Mouse (Mus musculus) heart, adult 2 months (tissue): ENCODE results near the gene Eml2. TPM values are rescaled to one million over a fixed set of nuclear protein-coding genes. Genes with fewer than 3 reads are reported as not detected.

Experiments used
- DNase-seq, 2 experiments: peaks; one replicate each; pipeline ENCODE4 v3.0.0; 2021
- H3K27ac ChIP-seq: fragments of 200-600 bp; 2 replicates; pipeline ENCODE4 v1.8.1; 2022
- H3K27me3 ChIP-seq: fragments of 200-500 bp; 2 replicates; pipeline ENCODE4 v1.6.1; 2012; ENCODE audit warnings: mild to moderate bottlenecking, low read length, inconsistent platforms, mixed read lengths; ENCODE audit not compliant: control insufficient read depth, insufficient read depth
- H3K36me3 ChIP-seq: fragments of 200-500 bp; 2 replicates; pipeline ENCODE4 v1.6.1; 2012; ENCODE audit warnings: low read length, inconsistent platforms; ENCODE audit not compliant: control insufficient read depth, insufficient read depth
- H3K4me1 ChIP-seq: fragments of 200-500 bp; 2 replicates; pipeline ENCODE4 v1.6.1; 2011; ENCODE audit warnings: low read length; ENCODE audit not compliant: control insufficient read depth, insufficient read depth
- H3K4me3 ChIP-seq: fragments of 200-600 bp; 2 replicates; pipeline ENCODE4 v1.8.1; 2022
- H3K79me2 ChIP-seq: fragments of 200-500 bp; replicated peaks from 2 replicates; pipeline ENCODE4 v1.6.1; 2012; ENCODE audit warnings: mild to moderate bottlenecking, inconsistent platforms, low read length, moderate library complexity, mixed read lengths; ENCODE audit not compliant: control insufficient read depth, insufficient read depth
- H3K9ac ChIP-seq: fragments of 200-500 bp; 2 replicates; pipeline ENCODE4 v1.6.1; 2012; ENCODE audit warnings: low read depth, mild to moderate bottlenecking, control low read depth, inconsistent platforms, low read length, mixed read lengths
- CTCF ChIP-seq: fragments of 200-600 bp; IDR thresholded peaks from 2 replicates; pipeline ENCODE4 v1.8.1; 2022; ENCODE audit warnings: antibody characterized with exemption, mild to moderate bottlenecking, moderate library complexity
- EP300 ChIP-seq: fragments of 200-500 bp; IDR thresholded peaks from 2 replicates; pipeline ENCODE4 v1.6.1; 2011; ENCODE audit warnings: low read depth, low read length, control low read depth; ENCODE audit not compliant: insufficient read depth
- POLR2A ChIP-seq: fragments of 200-500 bp; IDR thresholded peaks from 2 replicates; pipeline ENCODE4 v1.6.1; 2011; ENCODE audit warnings: mild to moderate bottlenecking, low read depth, low read length, control low read depth; ENCODE audit not compliant: insufficient read depth
- WGBS: fragments of 180-500 bp; shearing (Covaris S2); methylation state at CpG from one replicate; pipeline ENCODE4 v1.1.7; 2018; 5-methylcytosine and 5-hydroxymethylcytosine counted together
- intact Hi-C: fragments of 180-260 bp; cut with DNase I; formaldehyde crosslinking; loops from one replicate; pipeline ENCODE4 v1.15.1; 2025
- polyA plus RNA-seq: library from polyadenylated mRNA; depleted of rRNA; stranded (reverse); fragments of >200 nt; gene quantifications from 2 replicates; pipeline ENCODE4 v1.2.3, GENCODE M21; 2012
- total RNA-seq, 2 experiments: library from RNA; stranded (reverse); gene quantifications; 2 replicates each; pipeline ENCODE4 v1.2.3; 2021

The Eml2 gene
- total and polyA plus RNA-seq, 3 experiments, result 35.6 to 38.8 (median 38.7) TPM

DNA sequence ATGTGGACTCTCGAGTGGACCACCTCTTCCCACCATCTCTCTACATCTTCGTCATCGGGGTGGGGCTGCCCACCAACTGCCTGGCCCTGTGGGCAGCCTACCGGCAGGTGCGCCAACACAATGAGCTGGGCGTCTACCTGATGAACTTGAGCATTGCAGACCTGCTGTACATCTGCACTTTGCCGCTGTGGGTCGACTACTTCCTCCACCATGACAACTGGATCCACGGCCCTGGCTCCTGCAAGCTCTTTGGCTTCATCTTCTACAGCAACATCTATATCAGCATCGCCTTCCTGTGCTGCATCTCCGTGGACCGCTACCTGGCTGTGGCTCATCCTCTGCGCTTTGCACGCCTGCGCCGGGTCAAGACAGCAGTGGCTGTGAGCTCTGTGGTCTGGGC is 46.0 kb downstream of the Eml2 start:
- TF ChIP-seq EP300, result no peak
- TF ChIP-seq CTCF, result no peak
- no peak for TF ChIP-seq POLR2A
- no peaks in the 10 kb centered on the region; the same call in none of the 2 replicates for H3K79me2 ChIP-seq
- intact Hi-C loops, result no loop called here
- no peaks in the 10 kb centered on the region for H3K27me3 ChIP-seq
- no peak overlapping the region for H3K9ac ChIP-seq
- H3K4me3 ChIP-seq, result no peak overlapping the region
- H3K27ac ChIP-seq, result no peak overlapping the region
- peaks cover 3% of the 10 kb centered on the region; the same call in 1 of the 2 replicates for H3K36me3 ChIP-seq
- WGBS, result 90% methylated on average over 16 of the region's 16 CpGs
- DNase-seq, result no peak
- H3K4me1 ChIP-seq, result peaks cover 10% of the 10 kb centered on the region

DNA sequence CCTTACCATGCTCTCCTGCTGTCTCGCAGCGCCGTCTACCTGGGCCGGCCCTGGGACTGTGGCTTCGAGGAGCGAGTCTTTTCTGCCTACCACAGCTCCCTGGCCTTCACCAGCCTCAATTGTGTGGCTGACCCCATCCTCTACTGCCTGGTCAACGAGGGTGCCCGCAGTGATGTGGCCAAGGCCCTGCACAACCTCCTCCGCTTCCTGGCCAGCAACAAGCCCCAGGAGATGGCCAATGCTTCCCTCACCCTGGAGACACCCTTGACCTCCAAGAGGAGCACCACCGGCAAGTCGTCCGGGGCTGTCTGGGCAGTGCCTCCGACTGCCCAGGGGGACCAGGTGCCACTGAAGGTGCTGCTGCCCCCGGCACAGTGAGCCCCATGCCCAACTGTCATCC is 46.7 kb downstream of the Eml2 start:
- intact Hi-C loops, result no loop called here
- Histone ChIP-seq H3K36me3 (no peaks in the 10 kb centered on the region; the same call in 1 of the 2 replicates), H3K27me3 (no peaks in the 10 kb centered on the region), H3K4me3 (no peak overlapping the region), H3K9ac (no peak overlapping the region), H3K79me2 (no peaks in the 10 kb centered on the region; the same call in none of the 2 replicates), H3K4me1 (peaks cover 9% of the 10 kb centered on the region), H3K27ac (no peak overlapping the region)
- TF ChIP-seq POLR2A (no peak), EP300 (no peak), CTCF (no peak)
- no peak for DNase-seq
- 81% methylated on average over 14 of the region's 14 CpGs for WGBS

DNA sequence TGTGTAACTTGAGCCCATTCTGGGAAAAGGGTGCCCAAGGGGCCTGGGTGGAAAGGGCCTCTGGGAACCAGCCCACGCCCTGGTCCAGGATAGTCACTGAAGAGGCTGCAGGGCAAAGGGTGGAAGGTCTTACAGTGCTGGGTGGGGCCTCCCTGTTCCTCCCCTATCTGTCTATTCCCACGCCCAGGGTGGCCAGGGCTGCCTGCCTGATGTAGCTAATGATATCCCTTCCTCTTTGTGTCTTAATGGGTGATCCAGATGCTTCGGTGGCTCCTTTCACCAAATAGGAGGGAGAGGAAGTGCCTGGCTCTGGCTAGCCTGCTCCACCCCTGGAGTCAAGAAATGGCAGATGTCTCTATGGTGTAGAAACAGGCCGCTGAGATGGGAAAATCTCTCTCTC is 48.7 kb downstream of the Eml2 start:
- Histone ChIP-seq H3K27ac (peak overlapping the region; percentile 54), H3K36me3 (no peaks in the 10 kb centered on the region; the same call in 1 of the 2 replicates), H3K9ac (no peak overlapping the region), H3K79me2 (no peaks in the 10 kb centered on the region; the same call in none of the 2 replicates), H3K4me1 (peaks cover 7% of the 10 kb centered on the region; the same call in 1 of the 2 replicates), H3K27me3 (no peaks in the 10 kb centered on the region), H3K4me3 (no peak overlapping the region)
- intact Hi-C loops, result loop anchor here (1.0 to 5.0 kb wide), 3 partner anchors 11 to 137 kb away; partner anchors contain the start of gene Ercc1
- 65% methylated on average over 4 of the region's 4 CpGs for WGBS
- no peak for TF ChIP-seq POLR2A
- TF ChIP-seq CTCF, result no peak
- TF ChIP-seq EP300, result 0 out of 2 replicates have a peak, but pooled peaks have one; percentile 54
- DNase-seq, result peak; percentile 35 to 41

DNA sequence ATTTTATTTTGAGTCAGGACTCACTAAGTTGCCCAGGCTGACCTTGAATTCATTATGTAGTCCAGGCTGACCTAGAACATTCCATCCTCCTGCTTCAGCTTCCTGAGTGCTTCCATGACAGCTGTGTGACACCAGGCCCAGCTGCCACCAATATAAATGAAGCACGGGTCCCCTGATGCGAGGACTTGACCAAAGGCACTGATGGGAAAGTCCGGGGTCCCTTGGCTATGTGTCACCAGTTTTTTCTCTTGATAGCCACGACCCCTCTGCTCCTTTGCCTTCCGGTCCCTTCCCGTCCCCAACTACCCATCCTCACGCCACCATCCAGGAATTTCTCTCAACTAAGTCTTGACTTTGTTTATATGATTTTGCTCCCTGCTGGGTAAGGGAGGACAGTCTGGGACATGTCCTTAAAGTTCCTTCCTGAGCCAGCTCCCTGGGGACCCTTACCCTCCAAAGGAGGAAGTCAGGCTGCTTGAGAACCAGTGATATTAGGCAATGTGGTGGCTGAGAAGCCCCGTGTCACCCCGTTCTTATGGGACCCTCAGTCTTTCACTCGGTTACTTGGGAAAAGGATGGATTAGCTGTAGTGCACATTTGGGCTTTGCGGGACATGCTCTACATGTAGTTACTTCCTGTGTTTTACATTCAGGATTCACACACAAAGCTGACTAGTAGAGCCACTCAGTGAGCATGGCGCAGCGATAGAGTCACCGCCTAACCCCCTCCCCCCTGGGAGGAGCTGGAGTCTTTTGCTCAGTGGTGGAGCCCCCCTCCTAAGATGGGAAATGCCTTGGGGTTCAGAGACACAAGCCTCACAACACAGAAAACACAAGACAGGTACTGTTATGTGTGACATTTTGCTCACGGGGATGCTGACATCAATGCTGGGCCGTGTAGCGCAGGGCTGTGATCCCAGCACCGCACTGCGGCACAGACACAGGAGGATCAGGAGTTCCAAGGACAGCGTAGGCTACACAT is 50.9 kb downstream of the Eml2 start:
- peak; percentile 45 to 60 for DNase-seq
- Histone ChIP-seq H3K4me1 (peaks cover 8% of the 10 kb centered on the region; the same call in 1 of the 2 replicates), H3K4me3 (peak overlapping the region; percentile 71), H3K79me2 (no peaks in the 10 kb centered on the region; the same call in 1 of the 2 replicates), H3K36me3 (no peaks in the 10 kb centered on the region; the same call in 1 of the 2 replicates), H3K27ac (peak overlapping the region; percentile 100), H3K27me3 (no peaks in the 10 kb centered on the region), H3K9ac (peak overlapping the region; percentile 82)
- WGBS, result 9% methylated on average over 20 of the region's 20 CpGs
- intact Hi-C loops, result loop anchor here (5.0 kb wide), 2 partner anchors 115 to 135 kb away; partner anchors contain the start of gene Ercc1
- TF ChIP-seq EP300 (0 out of 2 replicates have a peak, but pooled peaks have one; percentile 27), POLR2A (no peak)

DNA sequence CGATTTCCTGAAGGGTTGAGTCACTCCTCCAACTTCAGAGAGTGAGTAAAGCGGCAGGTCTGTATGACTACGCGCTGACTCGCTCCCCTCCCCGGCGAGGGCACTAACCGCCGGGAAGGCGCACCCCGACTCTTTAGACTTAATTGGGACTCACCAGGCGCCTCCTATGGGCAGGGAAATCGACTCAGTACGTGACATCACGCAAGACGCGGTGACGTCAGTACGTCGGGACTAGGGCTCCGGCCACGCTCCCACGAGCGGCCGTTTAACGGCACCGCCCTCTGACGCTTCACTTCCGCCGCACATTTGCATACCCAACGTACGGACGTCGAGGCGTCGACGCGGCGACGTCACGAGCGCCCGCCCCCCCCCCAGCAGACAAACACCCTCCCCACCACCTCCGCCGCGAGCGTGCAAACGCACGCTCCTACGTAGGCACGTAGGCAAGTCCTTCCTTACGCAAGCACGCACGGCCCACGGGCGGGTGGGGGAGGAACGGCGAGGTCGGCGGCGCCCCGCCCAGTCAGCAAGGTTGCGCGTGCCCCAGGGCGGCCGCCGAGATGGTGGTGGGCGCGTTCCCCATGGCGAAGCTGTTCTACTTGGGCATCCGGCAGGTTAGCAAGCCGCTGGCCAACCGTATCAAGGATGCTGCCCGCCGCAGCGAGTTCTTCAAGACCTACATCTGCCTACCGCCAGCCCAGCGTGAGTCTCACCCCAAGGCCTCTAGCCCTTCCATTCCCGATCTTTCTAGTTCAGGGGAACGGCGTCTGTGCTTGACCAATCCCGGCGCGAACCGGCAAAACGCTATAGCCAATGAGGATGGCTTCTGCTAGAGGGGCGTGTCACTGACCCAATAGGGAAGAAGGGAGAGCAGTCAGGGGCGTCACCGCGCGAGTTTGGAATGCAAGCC is 51.9 kb downstream of the Eml2 start, which contains the start of gene Opa3:
Gene Opa3, plus strand, starts transcription at position 452 of the 910 bp plus-strand sequence.
- no peaks in the 10 kb centered on the region for H3K27me3 ChIP-seq
- peak within 1 kb of the TSS; percentile 84 for H3K4me3 ChIP-seq
- H3K4me1 ChIP-seq, result peaks cover 9% of the 10 kb centered on the region; the same call in 1 of the 2 replicates
- H3K27ac ChIP-seq, result peak within 1 kb of the TSS; percentile 100
- H3K9ac ChIP-seq, result peak within 1 kb of the TSS; percentile 82
- peak; percentile 98 to 99 for DNase-seq
- intact Hi-C loops, result loop anchor here (2.0 to 5.0 kb wide), 3 partner anchors 43 to 134 kb away; partner anchors contain the start of genes Ercc1 and Vasp
- H3K79me2 ChIP-seq, result peaks cover 1% of the 10 kb centered on the region; the same call in 1 of the 2 replicates
- WGBS, result under 1% methylated on average over 91 of the region's 91 CpGs
- H3K36me3 ChIP-seq, result no peaks in the 10 kb centered on the region; the same call in 1 of the 2 replicates
- TF ChIP-seq EP300, result peak; percentile 88
- TF ChIP-seq POLR2A, result peak; percentile 99
- TF ChIP-seq CTCF, result peak; percentile 75
